Mouse (Mus musculus) cerebellum, postnatal 25 days (tissue): Measurements from ENCODE around the gene Procr.
A peak's percentile ranks its signal among the peaks of the same experiment; 100 is the strongest.
"Not testable (repeated sequence)": the region's sequence is repeated elsewhere in the genome, so short reads cannot be mapped to it uniquely, and the experiment has no call there.

ENCODE experiments used
- DNase-seq, 2 experiments: peaks; one replicate each; pipeline ENCODE4 v3.0.0; 2021; ENCODE audit warnings: mixed read lengths in 2 of 2

Procr gene

GRCm38 (mm10) chr2:155751014-155751786 is at the start of gene Procr:
Procr (plus strand) TSS chr2:155751117.
- no peak for DNase-seq

DNA sequence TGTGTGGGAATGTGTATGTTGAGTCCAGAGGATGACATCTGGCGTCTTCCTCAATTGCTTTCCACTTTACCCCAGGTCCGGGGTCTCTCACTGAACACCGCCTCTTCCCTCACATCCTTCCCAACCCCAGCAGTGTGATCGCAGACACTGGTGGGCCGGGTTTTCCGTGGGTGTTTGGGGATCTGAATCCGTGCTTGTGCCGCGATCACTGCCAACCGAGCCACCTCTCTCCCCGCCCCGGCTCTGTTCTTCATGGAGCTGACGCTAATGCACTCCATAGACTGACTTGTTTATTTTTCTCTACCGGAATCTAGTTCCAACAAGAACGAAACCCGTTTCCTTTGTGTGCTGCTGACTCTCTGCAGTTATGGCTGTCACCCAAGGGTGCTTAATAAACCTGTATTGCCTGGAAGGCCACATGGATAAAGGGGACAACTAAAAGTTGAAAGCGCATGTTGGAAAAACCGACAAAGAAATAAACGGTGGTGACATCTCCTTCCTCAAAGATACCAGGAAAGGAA is 49.5 kb upstream of the Procr start:
- DNase-seq: no peak

- DNase-seq: no peak
These were observed 47.3 kb upstream of the Procr start for GRCm38 (mm10) chr2:155703630-155704029.

GRCm38 (mm10) chr2:155707251-155707650 is 43.7 kb upstream of the Procr start:
- DNase-seq: no peak

GRCm38 (mm10) chr2:155710557-155710956 is 40.4 kb upstream of the Procr start:
- no peak for DNase-seq

- DNase-seq: no peak
These were observed 33.6 kb upstream of the Procr start for GRCm38 (mm10) chr2:155717082-155717990.

DNA sequence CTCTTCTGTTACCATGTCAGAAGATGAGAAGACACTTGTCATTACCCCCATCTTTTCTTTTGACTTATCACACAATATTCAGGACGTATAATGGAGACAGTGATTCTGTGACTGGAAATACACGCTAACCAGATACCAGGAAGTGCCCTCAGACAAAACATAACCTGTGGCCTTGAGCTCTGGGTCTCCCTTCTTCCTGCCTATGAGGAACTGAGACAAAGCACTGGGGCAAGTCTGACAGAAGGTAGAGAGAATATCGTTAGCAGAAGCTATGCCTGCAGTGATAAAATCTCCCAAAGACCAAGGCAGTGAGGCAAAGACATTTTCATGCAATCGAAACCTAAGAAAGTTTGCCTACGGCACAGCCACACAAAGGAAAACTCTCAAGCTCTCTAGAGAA is 30.3 kb upstream of the Procr start:
- no peak for DNase-seq

DNA sequence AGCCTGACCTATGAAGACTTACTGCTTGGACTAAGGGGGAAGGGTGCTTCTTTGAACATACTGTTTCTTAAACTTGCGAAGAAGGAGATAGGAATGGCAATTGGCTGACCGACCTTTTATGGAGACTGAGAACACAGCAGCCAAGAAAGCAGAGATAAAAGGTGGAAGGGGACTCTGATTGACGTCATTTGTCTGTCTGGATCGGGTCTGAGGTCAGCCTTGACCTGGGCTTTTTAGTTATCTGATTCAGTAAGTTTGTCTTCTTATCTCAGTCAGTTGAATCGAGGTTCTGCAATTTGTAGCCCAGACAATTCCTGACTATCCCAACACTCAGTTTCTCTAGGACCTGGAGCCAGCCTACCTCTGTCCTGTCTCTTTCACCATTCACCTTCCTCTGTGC is 26.9 kb upstream of the Procr start:
- DNase-seq: no peak

GRCm38 (mm10) chr2:155724526-155724925 is 26.4 kb upstream of the Procr start:
- no peak for DNase-seq

- DNase-seq: no peak
These were observed 24.6 kb upstream of the Procr start for GRCm38 (mm10) chr2:155726302-155726701.

- no peak for DNase-seq
These were observed 23.0 kb upstream of the Procr start for GRCm38 (mm10) chr2:155727764-155728395.

- no peak for DNase-seq
These were observed 22.2 kb upstream of the Procr start for GRCm38 (mm10) chr2:155728742-155729141.

DNA sequence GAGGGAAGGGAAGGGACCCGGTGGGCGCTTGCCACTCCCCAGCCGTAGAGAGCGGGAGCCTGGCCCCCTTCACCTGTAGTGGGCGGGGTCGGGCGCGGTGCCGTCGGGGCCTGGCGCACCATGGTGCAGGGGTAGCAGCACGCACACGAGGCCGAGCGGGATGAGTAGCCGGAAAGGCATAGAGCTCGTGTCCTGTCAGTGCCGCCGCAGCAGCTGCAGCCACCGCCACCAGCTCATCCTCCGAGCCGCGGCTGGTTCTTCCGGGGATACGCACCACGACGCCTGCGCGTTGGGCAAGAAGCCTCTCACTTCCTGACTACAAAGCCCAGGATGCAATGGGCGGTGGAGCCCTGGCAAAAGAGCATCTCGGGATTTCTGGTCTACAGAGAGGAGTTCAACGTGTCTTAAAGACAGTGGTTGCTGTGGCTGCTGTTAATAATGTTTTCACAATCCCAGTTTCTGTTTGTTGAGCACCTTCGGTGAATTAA is 21.7 kb upstream of the Procr start, which contains the start of gene Edem2:
Edem2 (minus strand) TSS at position 318 of the 488 bp plus-strand sequence.
- DNase-seq: peak; percentile 87 to 94

GRCm38 (mm10) chr2:155735080-155735479 is 15.8 kb upstream of the Procr start:
- no peak for DNase-seq

DNA sequence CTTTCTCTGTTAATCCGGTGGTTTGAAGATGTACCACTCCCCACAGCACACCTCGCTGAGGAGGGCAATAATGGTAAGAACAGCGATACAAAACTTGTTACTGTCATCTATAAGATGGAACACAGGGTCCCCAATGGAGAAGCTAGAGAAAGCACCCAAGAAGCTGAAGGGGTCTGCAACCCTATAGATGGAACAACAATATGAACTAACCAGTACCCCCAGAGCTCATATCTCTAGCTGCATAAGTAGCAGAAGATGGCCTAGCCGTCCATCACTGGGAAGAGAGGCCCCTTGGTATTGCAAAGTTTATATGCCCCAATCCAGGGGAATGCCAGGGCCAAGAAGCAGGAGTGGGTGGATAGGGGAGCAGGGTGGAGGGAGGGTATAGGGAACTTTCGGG is 15.2 kb upstream of the Procr start, which contains the start of gene Gm17581:
Gm17581 (minus strand) TSS at position 101 of the 400 bp plus-strand sequence.
- DNase-seq: not testable (repeated sequence)

GRCm38 (mm10) chr2:155736936-155737335 is 14.0 kb upstream of the Procr start:
- no peak for DNase-seq

- DNase-seq: no peak
These were observed 13.1 kb upstream of the Procr start for GRCm38 (mm10) chr2:155737803-155738202.

GRCm38 (mm10) chr2:155742211-155742610 is 8.7 kb upstream of the Procr start:
- no peak for DNase-seq

- no peak for DNase-seq
These were observed 8.0 kb upstream of the Procr start for GRCm38 (mm10) chr2:155742931-155743337.

DNA sequence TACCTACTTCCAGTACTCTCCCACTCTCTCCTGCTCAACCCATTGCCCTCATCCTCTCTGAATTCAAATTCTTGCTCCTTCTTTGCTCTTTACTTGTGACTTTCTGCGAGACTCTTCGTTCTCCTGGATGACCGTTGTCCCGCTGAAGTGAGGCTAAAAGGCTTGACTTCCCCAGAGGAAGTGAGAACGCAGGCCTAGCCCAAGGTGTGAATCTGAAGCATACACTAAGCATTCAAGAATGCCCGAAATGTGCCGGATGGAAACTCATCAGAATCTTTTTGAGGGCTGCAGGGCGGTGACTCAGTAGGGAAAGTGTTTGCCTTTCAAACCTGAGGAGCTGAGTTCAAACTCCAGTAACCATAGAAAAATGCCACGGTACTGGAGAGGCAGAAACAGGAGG is 7.6 kb upstream of the Procr start:
- DNase-seq: no peak

- DNase-seq: no peak
These were observed 5.4 kb upstream of the Procr start for GRCm38 (mm10) chr2:155745487-155745886.

DNA sequence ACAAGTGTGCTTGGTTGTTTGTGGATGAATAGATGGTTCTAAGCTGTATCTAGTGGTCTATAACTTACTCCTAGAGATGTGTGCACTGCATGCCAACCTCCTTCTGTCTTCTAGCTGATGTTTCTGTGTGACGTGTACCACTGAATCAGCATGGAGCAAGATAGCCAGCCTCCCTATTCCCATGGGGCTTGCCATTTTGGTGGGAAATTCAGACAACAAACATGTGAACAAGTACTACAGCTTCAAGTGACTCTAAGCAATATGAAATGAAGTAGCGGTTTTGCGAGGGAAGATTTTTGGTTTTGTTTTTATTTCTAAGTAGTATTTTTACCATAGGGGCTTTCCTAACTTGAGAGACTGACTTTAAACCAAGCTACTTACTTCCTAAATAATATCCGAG is 1.5 kb upstream of the Procr start:
- DNase-seq: no peak

GRCm38 (mm10) chr2:155755746-155756145 is 4.8 kb downstream of the Procr start:
- DNase-seq: peak in 1 of 2 experiments; percentile 61
